In the genomic region with DNA sequence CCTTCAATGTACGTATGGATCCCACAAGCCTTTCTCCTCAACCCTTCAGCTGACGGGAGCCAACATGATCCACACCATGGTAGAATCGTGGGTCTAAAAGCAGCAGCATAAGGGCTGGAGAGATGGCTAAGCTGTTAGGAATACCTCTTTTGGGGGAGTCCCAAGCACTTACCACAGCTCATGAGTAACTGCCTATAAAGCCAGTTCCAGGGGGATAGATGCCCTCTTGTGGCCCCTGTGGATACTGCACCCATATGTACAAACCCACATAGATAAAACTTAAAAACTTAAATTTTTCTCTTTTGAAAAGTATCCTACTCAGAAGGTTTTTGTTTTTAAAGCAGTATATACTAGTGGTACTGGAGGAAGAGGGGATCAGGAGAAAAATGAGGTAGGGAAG, we compare ENCODE assay signal across 9 mouse cellular contexts.
DNase-seq lines count a peak whose midpoint lies in the region; ATAC-seq lines count a peak whose summit lies in the region.
"Had no signal": no experiment of that assay in that cellular context is flagged by ENCODE, and none has a peak within 500 bp of the region (broad histone marks: within the 10 kb centered on the region; RNA-seq: fewer than 3 reads in every experiment).

No protein-coding gene starts in this region.

- H3K9ac ChIP-seq in neural tube, embryonic 14.5 days (replicated peaks; ENCODE audit: low read depth, low read length) = no peak overlapping the region
- H3K9ac ChIP-seq: midbrain, embryonic 12.5 days had no signal

- H3K4me1 ChIP-seq in neural tube, embryonic 14.5 days (ENCODE audit: control insufficient read depth, insufficient read depth, low read length) = no peaks in the 10 kb centered on the region
- H3K4me1 ChIP-seq: midbrain, embryonic 12.5 days had no signal

- H3K4me2 ChIP-seq in neural tube, embryonic 14.5 days (ENCODE audit: low read depth, low read length) = no peak overlapping the region
- H3K4me2 ChIP-seq: midbrain, embryonic 12.5 days had no signal

- no peak overlapping the region for H3K27ac ChIP-seq in neural tube, embryonic 14.5 days (ENCODE audit: low read depth, low read length)
- H3K27ac ChIP-seq: midbrain, embryonic 12.5 days had no signal

- H3K4me3 ChIP-seq in neural tube, embryonic 14.5 days (ENCODE audit: low read depth, low read length) = no peak overlapping the region
- H3K4me3 ChIP-seq: midbrain, embryonic 12.5 days had no signal

- H3K9me3 ChIP-seq in neural tube, embryonic 14.5 days (ENCODE audit: control insufficient read depth, low read length) = no peaks in the 10 kb centered on the region
- H3K9me3 ChIP-seq: midbrain, embryonic 12.5 days had no signal

- intact Hi-C loops in left cerebral cortex, postnatal 14 days (cut with DNase I) = loop anchor here (1.0 to 10.0 kb wide), 2 partner anchors 202 to 370 kb away; a partner anchor contains a TSS

- peak; percentile 67; the same call in 1 of the 2 replicates for ATAC-seq in erythroblast, adult 5-6 weeks (replicated peaks; ENCODE audit: low FRiP score, poor library complexity, severe bottlenecking)
- peak; percentile 58; the same call in 1 of the 2 replicates for ATAC-seq in neural tube, embryonic 14.5 days (ENCODE audit: low read depth)

- H3K36me3 ChIP-seq in neural tube, embryonic 14.5 days (ENCODE audit: control insufficient read depth, insufficient read depth, low read length) = no peaks in the 10 kb centered on the region
- H3K36me3 ChIP-seq: midbrain, embryonic 12.5 days had no signal

- H3K27me3 ChIP-seq in neural tube, embryonic 14.5 days (ENCODE audit: control insufficient read depth, insufficient read depth, low read length) = no peaks in the 10 kb centered on the region
- H3K27me3 ChIP-seq: midbrain, embryonic 12.5 days had no signal

- peak; percentile 69 for DNase-seq in layer of hippocampus, adult 11-12 months (ENCODE audit: low spot score)
- DNase-seq in layer of hippocampus, postnatal 36 days = no peak
- DNase-seq in ES-CJ7 (ENCODE audit: low read depth, low spot score) = peak; percentile 46
- peak; percentile 70 for DNase-seq in adrenal gland, postnatal 14 days
- peak; percentile 61 to 77 for DNase-seq in left cerebral cortex, postnatal 14 days (ENCODE audit: low spot score in 2 of 2)
- no peak for DNase-seq in MN1 (ENCODE audit: low spot score)

- WGBS in neural tube, embryonic 14.5 days = 65% methylated on average over 3 of the region's 3 CpGs

Comparison
In these comparisons a context has a peak if more than half of its experiments do, and no peak if none do; other contexts are left out.
1. DNase-seq: peak in layer of hippocampus, adult 11-12 months (single experiment), ES-CJ7 (single experiment), adrenal gland, postnatal 14 days (single experiment) and left cerebral cortex, postnatal 14 days (2 of 2); none in layer of hippocampus, postnatal 36 days (0 of 2) and MN1 (single experiment).